Mouse (Mus musculus): Measurements from ENCODE around the gene Kcnt1. TPM values are rescaled to one million over a fixed set of nuclear protein-coding genes. Genes with fewer than 3 reads are reported as not detected.

The Kcnt1 gene
- polyA plus RNA-seq, 1 experiment from 2014 or later = 0.18 TPM

DNA sequence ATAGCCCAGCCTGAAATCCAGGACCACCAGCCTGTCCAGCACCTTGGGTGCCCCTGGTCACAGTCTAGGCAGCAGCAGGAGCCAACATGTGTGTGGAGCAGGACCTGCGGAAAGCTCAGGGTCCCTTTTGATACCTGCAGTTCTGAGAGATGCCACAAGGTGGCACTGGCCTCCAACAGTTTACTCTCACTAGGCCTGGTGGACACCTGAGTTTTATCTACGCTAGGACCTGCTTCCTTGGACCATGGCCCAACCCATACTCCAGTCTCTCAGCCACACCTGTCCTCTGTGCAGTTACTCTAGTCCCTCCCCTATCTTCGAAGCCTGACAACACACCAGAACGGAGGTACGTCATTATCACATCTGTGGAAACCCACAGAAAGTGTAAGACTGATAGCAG lies 27.2 kb upstream of the Kcnt1 start:
- Histone ChIP-seq H3K36me3 (ENCODE audit: insufficient read depth, low read length) (no peaks in the 10 kb centered on the region), H3K4me3 (replicated peaks; ENCODE audit: low read depth, low read length) (no peak overlapping the region), H3K4me2 (ENCODE audit: low read length) (no peak overlapping the region), H3K9me3 (replicated peaks; ENCODE audit: low read length) (no peaks in the 10 kb centered on the region), H3K27me3 (ENCODE audit: insufficient read depth, low read length) (no peaks in the 10 kb centered on the region), H3K4me1 (replicated peaks; ENCODE audit: insufficient read depth, low read length) (no peaks in the 10 kb centered on the region), H3K9ac (ENCODE audit: low read depth, low read length) (no peak overlapping the region), H3K27ac (no peak overlapping the region)
- WGBS = 44% methylated on average over 5 of the region's 5 CpGs
- ATAC-seq (replicated peaks; ENCODE audit: low FRiP score, low read depth) (peak; percentile 66), DNase-seq (ENCODE audit: low spot score) (peak; percentile 71)
- peak; percentile 95 for TF ChIP-seq CTCF (IDR thresholded peaks at IDR 0.05; ENCODE audit: low read depth)

DNA sequence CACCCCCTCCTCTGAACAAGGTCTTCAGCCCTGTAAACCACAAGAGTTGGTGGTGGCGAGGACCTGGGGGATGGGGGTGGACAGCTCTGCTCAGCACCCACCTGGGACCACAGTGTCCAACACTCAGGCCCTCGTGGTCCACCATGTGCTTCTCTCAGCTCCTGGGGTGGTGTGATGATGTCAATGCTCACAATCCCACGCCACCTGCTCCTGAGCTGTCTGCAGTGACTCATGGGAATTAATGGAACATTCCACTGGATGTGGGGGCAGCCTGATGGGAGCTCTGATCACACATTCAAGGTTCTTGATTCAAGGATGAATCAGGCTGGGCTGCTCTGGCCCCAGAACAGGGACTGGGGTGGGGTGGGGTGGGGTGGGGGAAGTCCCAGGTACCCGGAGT lies 21.4 kb upstream of the Kcnt1 start:
- Histone ChIP-seq H3K9me3 (replicated peaks; ENCODE audit: low read length) (no peaks in the 10 kb centered on the region), H3K27me3 (ENCODE audit: insufficient read depth, low read length) (no peaks in the 10 kb centered on the region), H3K4me3 (replicated peaks; ENCODE audit: low read depth, low read length) (no peak overlapping the region), H3K9ac (ENCODE audit: low read depth, low read length) (no peak overlapping the region), H3K4me1 (replicated peaks; ENCODE audit: insufficient read depth, low read length) (no peaks in the 10 kb centered on the region), H3K36me3 (ENCODE audit: insufficient read depth, low read length) (no peaks in the 10 kb centered on the region), H3K4me2 (ENCODE audit: low read length) (no peak overlapping the region), H3K27ac (no peak overlapping the region)
- no peak for TF ChIP-seq CTCF (IDR thresholded peaks at IDR 0.05; ENCODE audit: low read depth)
- ATAC-seq (replicated peaks; ENCODE audit: low FRiP score, low read depth) = no peak
- DNase-seq (ENCODE audit: low spot score) = no peak
- WGBS = 66% methylated on average over 4 of the region's 4 CpGs

DNA sequence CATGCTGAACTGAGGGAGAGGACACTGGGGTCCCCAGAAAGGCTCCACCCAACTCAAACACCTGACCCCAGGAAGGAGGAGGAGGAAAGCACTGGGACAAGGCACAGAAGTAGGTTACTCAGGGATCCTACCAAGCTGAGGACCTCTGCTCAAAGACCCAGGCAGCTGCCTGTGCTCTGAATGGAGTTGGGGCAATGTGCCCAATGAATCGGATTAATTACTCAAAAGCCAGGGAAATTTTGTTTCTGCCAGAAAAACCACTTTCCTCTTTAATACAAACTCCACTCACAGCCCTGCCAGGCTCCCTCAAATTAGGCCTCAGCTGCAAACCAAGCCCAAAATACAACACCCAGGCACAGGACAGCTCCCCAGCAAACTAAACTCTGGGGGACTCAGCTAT lies 20.8 kb upstream of the Kcnt1 start:
- no peak for ATAC-seq (replicated peaks; ENCODE audit: low FRiP score, low read depth)
- no peak overlapping the region for H3K4me2 ChIP-seq (ENCODE audit: low read length)

DNA sequence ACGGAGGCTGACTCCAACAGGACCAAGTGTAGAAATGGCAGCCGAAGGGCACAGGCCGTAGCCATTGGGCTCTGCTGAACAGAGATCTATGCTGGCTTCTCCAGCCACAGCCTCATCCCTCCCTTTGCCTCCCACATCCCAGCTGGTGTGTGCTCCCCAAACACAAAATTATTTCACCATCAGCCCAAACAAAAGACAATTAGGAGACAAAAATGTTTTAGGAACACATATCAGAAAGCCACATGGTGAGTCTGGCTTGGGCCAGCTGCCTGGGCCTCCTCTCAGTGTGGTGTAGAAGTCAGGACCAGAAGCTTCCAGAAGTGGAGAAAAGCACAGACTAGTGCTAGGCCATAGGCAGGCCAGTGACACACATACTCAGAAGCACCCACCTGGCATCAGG lies 19.4 kb upstream of the Kcnt1 start:
- TF ChIP-seq CTCF (IDR thresholded peaks at IDR 0.05; ENCODE audit: low read depth) = no peak
- DNase-seq (ENCODE audit: low spot score) (no peak), ATAC-seq (replicated peaks; ENCODE audit: low FRiP score, low read depth) (no peak)
- Histone ChIP-seq H3K9me3 (replicated peaks; ENCODE audit: low read length) (no peaks in the 10 kb centered on the region), H3K4me3 (replicated peaks; ENCODE audit: low read depth, low read length) (no peak overlapping the region), H3K4me1 (replicated peaks; ENCODE audit: insufficient read depth, low read length) (no peaks in the 10 kb centered on the region), H3K36me3 (ENCODE audit: insufficient read depth, low read length) (no peaks in the 10 kb centered on the region), H3K27me3 (ENCODE audit: insufficient read depth, low read length) (no peaks in the 10 kb centered on the region), H3K27ac (no peak overlapping the region), H3K4me2 (ENCODE audit: low read length) (no peak overlapping the region), H3K9ac (ENCODE audit: low read depth, low read length) (no peak overlapping the region)
- WGBS = 85% methylated on average over 3 of the region's 3 CpGs

More for the DNA sequence above, 20.8 kb upstream of the Kcnt1 start:
- H3K9me3 ChIP-seq (replicated peaks; ENCODE audit: low read length) = no peaks in the 10 kb centered on the region
- WGBS = 91% methylated on average over 1 of the region's 1 CpGs
- no peak for TF ChIP-seq CTCF (IDR thresholded peaks at IDR 0.05; ENCODE audit: low read depth)
- no peaks in the 10 kb centered on the region for H3K36me3 ChIP-seq (ENCODE audit: insufficient read depth, low read length)
- no peaks in the 10 kb centered on the region for H3K27me3 ChIP-seq (ENCODE audit: insufficient read depth, low read length)
- no peak overlapping the region for H3K27ac ChIP-seq
- H3K4me3 ChIP-seq (replicated peaks; ENCODE audit: low read depth, low read length) = no peak overlapping the region
- H3K9ac ChIP-seq (ENCODE audit: low read depth, low read length) = no peak overlapping the region
- no peaks in the 10 kb centered on the region for H3K4me1 ChIP-seq (replicated peaks; ENCODE audit: insufficient read depth, low read length)
- no peak for DNase-seq (ENCODE audit: low spot score)

DNA sequence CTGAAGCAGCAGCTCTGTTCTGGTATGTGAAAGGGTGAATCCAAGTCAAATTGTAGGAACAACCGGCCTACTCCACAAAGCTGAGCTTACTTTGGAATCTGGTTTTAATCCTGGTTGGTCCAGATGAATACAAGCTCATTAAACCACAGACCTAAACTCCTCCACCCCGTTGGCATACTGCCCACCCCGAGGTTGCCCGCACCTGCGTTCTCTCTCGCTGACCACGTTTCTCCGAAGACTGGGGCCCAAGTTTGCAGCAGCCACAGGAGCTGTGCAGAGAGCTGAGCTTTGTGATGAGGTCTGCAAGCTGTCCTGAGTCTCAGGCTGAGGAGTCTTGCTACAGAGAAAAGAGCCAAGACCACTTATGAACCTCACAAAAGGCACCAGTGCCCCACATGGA lies 17.0 kb upstream of the Kcnt1 start:
- no peak for DNase-seq (ENCODE audit: low spot score)
- H3K9me3 ChIP-seq (replicated peaks; ENCODE audit: low read length) = no peaks in the 10 kb centered on the region
- H3K36me3 ChIP-seq (ENCODE audit: insufficient read depth, low read length) = no peaks in the 10 kb centered on the region
- 69% methylated on average over 8 of the region's 8 CpGs for WGBS
- no peak for ATAC-seq (replicated peaks; ENCODE audit: low FRiP score, low read depth)
- no peak overlapping the region for H3K4me2 ChIP-seq (ENCODE audit: low read length)
- no peak overlapping the region for H3K27ac ChIP-seq
- H3K9ac ChIP-seq (ENCODE audit: low read depth, low read length) = no peak overlapping the region
- no peak for TF ChIP-seq CTCF (IDR thresholded peaks at IDR 0.05; ENCODE audit: low read depth)
- H3K4me1 ChIP-seq (replicated peaks; ENCODE audit: insufficient read depth, low read length) = no peaks in the 10 kb centered on the region
- no peak overlapping the region for H3K4me3 ChIP-seq (replicated peaks; ENCODE audit: low read depth, low read length)
- no peaks in the 10 kb centered on the region for H3K27me3 ChIP-seq (ENCODE audit: insufficient read depth, low read length)

DNA sequence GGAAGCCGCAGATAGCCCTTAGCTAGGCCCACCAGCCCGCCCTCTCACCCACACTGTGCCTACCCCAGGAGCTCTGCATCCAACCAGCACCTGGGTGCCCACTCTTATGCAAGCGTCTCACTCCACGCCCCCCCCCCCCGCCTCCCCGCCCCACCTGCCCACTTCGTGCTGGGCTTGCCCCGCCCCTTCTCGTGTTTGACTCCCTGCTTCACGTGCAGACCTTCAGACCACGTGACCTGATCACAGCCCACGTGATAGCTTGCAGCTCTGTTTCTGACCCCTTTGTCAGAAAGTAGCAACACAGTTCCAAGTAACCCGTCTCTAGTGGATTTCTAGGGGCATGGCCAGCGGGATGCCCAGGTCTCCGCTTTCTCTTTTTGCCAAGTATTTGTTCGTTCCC lies 16.3 kb upstream of the Kcnt1 start, which contains the start of gene Sohlh1:
Gene Sohlh1 (minus strand): TSS at position 23 of the 400 bp plus-strand sequence.
- Histone ChIP-seq H3K4me3 (replicated peaks; ENCODE audit: low read depth, low read length) (no peak within 1 kb of the TSS), H3K4me2 (ENCODE audit: low read length) (no peak within 1 kb of the TSS), H3K9ac (ENCODE audit: low read depth, low read length) (no peak within 1 kb of the TSS), H3K36me3 (ENCODE audit: insufficient read depth, low read length) (no peaks in the 10 kb centered on the region), H3K27me3 (ENCODE audit: insufficient read depth, low read length) (no peaks in the 10 kb centered on the region), H3K27ac (no peak within 1 kb of the TSS), H3K9me3 (replicated peaks; ENCODE audit: low read length) (no peaks in the 10 kb centered on the region), H3K4me1 (replicated peaks; ENCODE audit: insufficient read depth, low read length) (no peaks in the 10 kb centered on the region)
- DNase-seq (ENCODE audit: low spot score) (no peak), ATAC-seq (replicated peaks; ENCODE audit: low FRiP score, low read depth) (no peak)
- 81% methylated on average over 16 of the region's 16 CpGs for WGBS
- TF ChIP-seq CTCF (IDR thresholded peaks at IDR 0.05; ENCODE audit: low read depth) = no peak

DNA sequence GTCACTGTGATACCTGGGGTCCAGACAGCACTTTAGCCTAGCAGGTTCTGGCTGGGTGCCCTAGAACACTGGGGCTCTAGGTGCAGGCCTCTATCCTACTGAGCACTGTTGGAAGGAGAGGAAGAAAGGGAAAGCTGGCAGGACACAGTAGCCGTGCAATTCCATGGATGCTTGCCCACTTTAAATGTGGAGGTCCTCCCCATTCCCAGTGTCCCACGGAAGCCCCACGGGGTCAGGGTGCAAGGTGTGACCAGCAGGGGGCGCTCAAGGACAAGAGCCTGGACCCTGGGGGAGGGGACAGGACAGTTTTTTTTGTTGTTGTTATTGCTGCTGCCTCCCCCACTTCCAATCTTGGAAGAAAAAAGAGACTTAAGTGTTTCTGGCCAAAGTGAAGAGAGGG lies 13.2 kb upstream of the Kcnt1 start:
- peak; percentile 32 for DNase-seq (ENCODE audit: low spot score)
- H3K4me1 ChIP-seq (replicated peaks; ENCODE audit: insufficient read depth, low read length) = no peaks in the 10 kb centered on the region
- no peak overlapping the region for H3K4me3 ChIP-seq (replicated peaks; ENCODE audit: low read depth, low read length)
- H3K9ac ChIP-seq (ENCODE audit: low read depth, low read length) = no peak overlapping the region
- TF ChIP-seq CTCF (IDR thresholded peaks at IDR 0.05; ENCODE audit: low read depth) = peak; percentile 72
- H3K27me3 ChIP-seq (ENCODE audit: insufficient read depth, low read length) = no peaks in the 10 kb centered on the region
- WGBS = 16% methylated on average over 4 of the region's 4 CpGs
- no peaks in the 10 kb centered on the region for H3K9me3 ChIP-seq (replicated peaks; ENCODE audit: low read length)
- no peaks in the 10 kb centered on the region for H3K36me3 ChIP-seq (ENCODE audit: insufficient read depth, low read length)
- H3K4me2 ChIP-seq (ENCODE audit: low read length) = no peak overlapping the region
- no peak for ATAC-seq (replicated peaks; ENCODE audit: low FRiP score, low read depth)
- no peak overlapping the region for H3K27ac ChIP-seq

Data from kidney, postnatal 0 days (tissue).